Mouse (Mus musculus): ENCODE results near the gene Ddx19a. TPM values are rescaled to one million over a fixed set of nuclear protein-coding genes. Genes with fewer than 3 reads are reported as not detected.

The Ddx19a gene
- 25.6 and 40.0 TPM in 2 replicates for polyA plus RNA-seq (2012; rRNA removed; ENCODE audit: low replicate concordance)

GRCm38 (mm10) chr8:110997547-110998531, at the start of gene Ddx19a:
Gene Ddx19a (minus strand): TSS chr8:110997800.

GRCm38 (mm10) chr8:111032916-111033315, 35.3 kb upstream of the Ddx19a start, which contains the start of gene Aars:
Gene Aars (plus strand): TSS chr8:111033144.

GRCm38 (mm10) chr8:111031572-111031971, 34.0 kb upstream of the Ddx19a start, which contains the start of gene Ddx19b:
Gene Ddx19b (minus strand): TSS chr8:111031751.

Other genes with a start within 250 kb of the Ddx19a start
- 19.1 and 59.2 TPM in 2 replicates for gene Il34, start 191.9 kb downstream of the Ddx19a start, polyA plus RNA-seq (2012; rRNA removed; ENCODE audit: low replicate concordance)
- gene Cog4, start 151.2 kb downstream of the Ddx19a start, polyA plus RNA-seq (2012; rRNA removed; ENCODE audit: low replicate concordance) = 56.8 and 79.9 TPM in 2 replicates
- 27.1 and 72.0 TPM in 2 replicates for gene Sf3b3, start 151.0 kb downstream of the Ddx19a start, polyA plus RNA-seq (2012; rRNA removed; ENCODE audit: low replicate concordance)
- gene Fuk, start 95.3 kb downstream of the Ddx19a start, polyA plus RNA-seq (2012; rRNA removed; ENCODE audit: low replicate concordance) = 13.1 and 27.4 TPM in 2 replicates
- 41.5 and 46.8 TPM in 2 replicates for gene St3gal2, start 77.9 kb downstream of the Ddx19a start, polyA plus RNA-seq (2012; rRNA removed; ENCODE audit: low replicate concordance)
- 4.7 and 5.4 TPM in 2 replicates for gene Ddx19b, start 34.0 kb upstream of the Ddx19a start, polyA plus RNA-seq (2012; rRNA removed; ENCODE audit: low replicate concordance)
- gene Aars, start 35.3 kb upstream of the Ddx19a start, polyA plus RNA-seq (2012; rRNA removed; ENCODE audit: low replicate concordance) = 33.2 and 50.3 TPM in 2 replicates
- not detected in 2 replicates for gene Exosc6, start 58.5 kb upstream of the Ddx19a start, polyA plus RNA-seq (2012; rRNA removed; ENCODE audit: low replicate concordance)
- gene Clec18a, start 94.6 kb upstream of the Ddx19a start, polyA plus RNA-seq (2012; rRNA removed; ENCODE audit: low replicate concordance) = 0.09 and 0.18 TPM in 2 replicates
- gene Pdpr, start 96.8 kb upstream of the Ddx19a start, polyA plus RNA-seq (2012; rRNA removed; ENCODE audit: low replicate concordance) = 19.5 and 27.0 TPM in 2 replicates